Mouse (Mus musculus): ENCODE measurements around the gene Adap2. TPM values are rescaled to one million over a fixed set of nuclear protein-coding genes. Genes with fewer than 3 reads are reported as not detected.
A peak's percentile ranks its signal among the peaks of the same experiment; 100 is the strongest.

The Adap2 gene
- total and polyA plus RNA-seq, 3 experiments: 0.49 TPM; not detected in 2

- peaks cover 44 to 86% of the 10 kb centered on the region in 2 experiments for H3K36me3 ChIP-seq (replicated peaks in 1 of 2; ENCODE audit: control insufficient read depth in 1 of 2, insufficient read depth in 1 of 2, low read length in 1 of 2)
- no peak overlapping the region for H3K4me3 ChIP-seq (replicated peaks in 1 of 3; ENCODE audit: low read depth in 2 of 3, low read length in 2 of 3, poor library complexity in 1 of 3)
- no peaks in the 10 kb centered on the region for H3K4me1 ChIP-seq (ENCODE audit: control insufficient read depth in 1 of 2, insufficient read depth in 2 of 2)
- H3K27ac ChIP-seq (ENCODE audit: insufficient read depth, low read depth): 0 out of 2 replicates have a peak overlapping the region, but pooled peaks have one; percentile 19
- in situ Hi-C loops (cut with MboI; ENCODE audit: low pct_ligation_motif_present, low pct_unique_long_range_greater_than_20kb, low sequenced_read_pairs) (no loop called here), dilution Hi-C loops (cut with MboI; ENCODE audit: extremely low pct_ligation_motif_present, extremely low pct_unique_long_range_greater_than_20kb, low sequenced_read_pairs) (no loop called here)
- no peak overlapping the region for H3K9ac ChIP-seq (ENCODE audit: insufficient read depth, low read depth)
- TF ChIP-seq UBTF (IDR thresholded peaks at IDR 0.05; ENCODE audit: low read depth, low read length): no peak
- TF ChIP-seq ELF1 (IDR thresholded peaks at IDR 0.05; ENCODE audit: low read depth, low read length): no peak
- no peak for TF ChIP-seq MEF2A (IDR thresholded peaks at IDR 0.05; ENCODE audit: borderline replicate concordance, low read depth, low read length)
- no peak for TF ChIP-seq ETS1 (conservative IDR thresholded peaks at IDR 0.05; ENCODE audit: low read depth, low read length)
- no peak for TF ChIP-seq E2F4 (IDR thresholded peaks at IDR 0.05; ENCODE audit: insufficient replicate concordance, low read depth, low read length)
- TF ChIP-seq USF1 (IDR thresholded peaks at IDR 0.05; ENCODE audit: low read depth, low read length): no peak
- TF ChIP-seq CHD1 (IDR thresholded peaks at IDR 0.05; ENCODE audit: low read depth, low read length): no peak
- no peak for TF ChIP-seq ZKSCAN1 (IDR thresholded peaks at IDR 0.05; ENCODE audit: borderline replicate concordance, low read depth, low read length)
- no peak for TF ChIP-seq ZNF384 (IDR thresholded peaks at IDR 0.05; ENCODE audit: low read depth, low read length)
- TF ChIP-seq KAT2A (IDR thresholded peaks at IDR 0.05; ENCODE audit: insufficient replicate concordance, low read length): no peak
- no peak for TF ChIP-seq MAZ (IDR thresholded peaks at IDR 0.05; ENCODE audit: low read depth, low read length)
- TF ChIP-seq EP300 (IDR thresholded peaks at IDR 0.05; ENCODE audit: low read length): no peak
- no peak for TF ChIP-seq CTCF (conservative IDR thresholded peaks at IDR 0.05 in 1 of 2, IDR thresholded peaks at IDR 0.05 in 1 of 2; ENCODE audit: low read depth in 2 of 2, low read length in 2 of 2)
- no peak for TF ChIP-seq JUN (IDR thresholded peaks at IDR 0.05; ENCODE audit: insufficient read depth, low read depth, low read length)
- TF ChIP-seq USF2 (conservative IDR thresholded peaks at IDR 0.05; ENCODE audit: low read depth, low read length): no peak
- no peak for TF ChIP-seq GABPA (IDR thresholded peaks at IDR 0.05; ENCODE audit: insufficient replicate concordance, low read depth, low read length)
- no peak for TF ChIP-seq MYC (IDR thresholded peaks at IDR 0.05; ENCODE audit: low read depth, low read length)
- TF ChIP-seq IRF4 (IDR thresholded peaks at IDR 0.05; ENCODE audit: low read depth, low read length): no peak
- no peak for TF ChIP-seq NELFE (IDR thresholded peaks at IDR 0.05; ENCODE audit: low read depth, low read length)
- no peak for TF ChIP-seq CHD2 (IDR thresholded peaks at IDR 0.05; ENCODE audit: low read length)
- H3K79me2 ChIP-seq (replicated peaks; ENCODE audit: control insufficient read depth, extremely low read depth, insufficient read depth, poor library complexity, severe bottlenecking): peaks cover 5% of the 10 kb centered on the region
- no peaks in the 10 kb centered on the region for H3K9me3 ChIP-seq (replicated peaks; ENCODE audit: low read length)
- H3K27me3 ChIP-seq (replicated peaks): no peaks in the 10 kb centered on the region
- no peak for DNase-seq (ENCODE audit: extremely low read depth)
- H3K4me2 ChIP-seq (ENCODE audit: insufficient read depth, low read depth, poor library complexity, severe bottlenecking): no peak overlapping the region
Observed at GRCm38 (mm10) chr11:80132050-80132449, 21.9 kb upstream of the Adap2 start.

- H3K9me3 ChIP-seq (replicated peaks; ENCODE audit: low read length): no peaks in the 10 kb centered on the region
- no peak for TF ChIP-seq MAZ (IDR thresholded peaks at IDR 0.05; ENCODE audit: low read depth, low read length)
- no peak for TF ChIP-seq EP300 (IDR thresholded peaks at IDR 0.05; ENCODE audit: low read length)
- TF ChIP-seq CTCF (conservative IDR thresholded peaks at IDR 0.05 in 1 of 2, IDR thresholded peaks at IDR 0.05 in 1 of 2; ENCODE audit: low read depth in 2 of 2, low read length in 2 of 2): no peak
- TF ChIP-seq SIN3A (IDR thresholded peaks at IDR 0.05; ENCODE audit: low read length): no peak
- no peak for TF ChIP-seq RCOR1 (conservative IDR thresholded peaks at IDR 0.05; ENCODE audit: low read depth, low read length)
- TF ChIP-seq ZNF384 (IDR thresholded peaks at IDR 0.05; ENCODE audit: low read depth, low read length): no peak
- no peak for TF ChIP-seq TCF12 (IDR thresholded peaks at IDR 0.05; ENCODE audit: low read depth, low read length)
- TF ChIP-seq ZMIZ1 (IDR thresholded peaks at IDR 0.05; ENCODE audit: low read depth, low read length): no peak
- no peak for TF ChIP-seq UBTF (IDR thresholded peaks at IDR 0.05; ENCODE audit: low read depth, low read length)
- TF ChIP-seq POLR2AphosphoS2 (IDR thresholded peaks at IDR 0.05; ENCODE audit: low read depth, low read length): no peak
- no peak for TF ChIP-seq GABPA (IDR thresholded peaks at IDR 0.05; ENCODE audit: insufficient replicate concordance, low read depth, low read length)
- in situ Hi-C loops (cut with MboI; ENCODE audit: low pct_ligation_motif_present, low pct_unique_long_range_greater_than_20kb, low sequenced_read_pairs): no loop called here
- H3K36me3 ChIP-seq (replicated peaks in 1 of 2; ENCODE audit: control insufficient read depth in 1 of 2, insufficient read depth in 1 of 2, low read length in 1 of 2): peaks cover 52 to 88% of the 10 kb centered on the region in 2 experiments
- H3K9ac ChIP-seq (ENCODE audit: insufficient read depth, low read depth): no peak overlapping the region
- H3K79me2 ChIP-seq (replicated peaks; ENCODE audit: control insufficient read depth, extremely low read depth, insufficient read depth, poor library complexity, severe bottlenecking): peaks cover 17% of the 10 kb centered on the region
- dilution Hi-C loops (cut with MboI; ENCODE audit: extremely low pct_ligation_motif_present, extremely low pct_unique_long_range_greater_than_20kb, low sequenced_read_pairs): no loop called here
- peaks cover 0 to 14% of the 10 kb centered on the region in 2 experiments; a peak in 2 of 4 replicates for H3K4me1 ChIP-seq (ENCODE audit: control insufficient read depth in 1 of 2, insufficient read depth in 2 of 2)
- H3K27me3 ChIP-seq (replicated peaks): no peaks in the 10 kb centered on the region
- no peak for DNase-seq (ENCODE audit: extremely low read depth)
- H3K4me3 ChIP-seq (replicated peaks in 1 of 3; ENCODE audit: low read depth in 2 of 3, low read length in 2 of 3, poor library complexity in 1 of 3): no peak overlapping the region
- no peak overlapping the region for H3K4me2 ChIP-seq (ENCODE audit: insufficient read depth, low read depth, poor library complexity, severe bottlenecking)
- H3K27ac ChIP-seq (ENCODE audit: insufficient read depth, low read depth): no peak overlapping the region
Observed at GRCm38 (mm10) chr11:80134744-80135143, 19.2 kb upstream of the Adap2 start.

Measured in CH12.LX (cell line).